Mouse (Mus musculus) brown adipose tissue, adult 24 weeks (tissue): ENCODE measurements around the gene Abcc1. TPM values are rescaled to one million over a fixed set of nuclear protein-coding genes. Genes with fewer than 3 reads are reported as not detected.

Experiments
- H3K27ac ChIP-seq: fragments of 200-500 bp; replicated peaks from 2 replicates; pipeline ENCODE4 v1.5.1; 2012; ENCODE audit warnings: low read depth, mild to moderate bottlenecking, low read length
- H3K4me1 ChIP-seq: fragments of 200-500 bp; 2 replicates; pipeline ENCODE4 v1.6.1; 2012; ENCODE audit warnings: low read length, mixed read lengths; ENCODE audit not compliant: control insufficient read depth, insufficient read depth, insufficient read length
- H3K4me3 ChIP-seq: fragments of 200-500 bp; 2 replicates; pipeline ENCODE4 v1.5.1; 2012; ENCODE audit warnings: low read depth, mild to moderate bottlenecking, low read length, moderate library complexity; ENCODE audit not compliant: insufficient read depth
- polyA plus RNA-seq: library from polyadenylated mRNA; stranded (reverse); fragments of >200 nt; gene quantifications from 2 replicates; pipeline ENCODE4 v1.2.4, GENCODE M21; 2012; ENCODE audit not compliant: missing spikeins, insufficient read depth, insufficient read length

Gene Abcc1
- polyA plus RNA-seq = 11.1 and 20.7 TPM in 2 replicates

- H3K4me3 ChIP-seq = peak within 1 kb of the TSS; percentile 78
- peak within 1 kb of the TSS; percentile 41 for H3K27ac ChIP-seq
- H3K4me1 ChIP-seq = peaks cover 21% of the 10 kb centered on the region; the same call in 1 of the 2 replicates
Observed at GRCm38 (mm10) chr16:14361362-14362098, at the start of gene Abcc1. Abcc1 (plus strand) TSS chr16:14361558.

- peaks cover 7% of the 10 kb centered on the region for H3K4me1 ChIP-seq
Observed at GRCm38 (mm10) chr16:14312914-14313313, 48.4 kb upstream of the Abcc1 start.

GRCm38 (mm10) chr16:14316884-14317876 is 44.2 kb upstream of the Abcc1 start, which contains the start of gene Fopnl:
Fopnl (minus strand) TSS chr16:14317405.
- Histone ChIP-seq H3K4me1 (0 out of 2 replicates have a peak, but pooled peaks cover 3% of the 10 kb centered on the region), H3K4me3 (peak within 1 kb of the TSS; percentile 81), H3K27ac (peak within 1 kb of the TSS; percentile 80)

More at GRCm38 (mm10) chr16:14312914-14313313, 48.4 kb upstream of the Abcc1 start:
- no peak overlapping the region for H3K27ac ChIP-seq
- no peak overlapping the region for H3K4me3 ChIP-seq

GRCm38 (mm10) chr16:14319681-14320080 is 41.7 kb upstream of the Abcc1 start:
- Histone ChIP-seq H3K4me3 (no peak overlapping the region), H3K27ac (no peak overlapping the region), H3K4me1 (0 out of 2 replicates have a peak, but pooled peaks cover 3% of the 10 kb centered on the region)

- 0 out of 2 replicates have a peak, but pooled peaks cover 3% of the 10 kb centered on the region for H3K4me1 ChIP-seq
- H3K4me3 ChIP-seq = no peak overlapping the region
- H3K27ac ChIP-seq = no peak overlapping the region
Observed at GRCm38 (mm10) chr16:14320494-14320893, 40.9 kb upstream of the Abcc1 start.

GRCm38 (mm10) chr16:14328156-14328555 is 33.2 kb upstream of the Abcc1 start:
- H3K4me1 ChIP-seq = no peaks in the 10 kb centered on the region
- no peak overlapping the region for H3K27ac ChIP-seq
- no peak overlapping the region for H3K4me3 ChIP-seq

- Histone ChIP-seq H3K4me1 (no peaks in the 10 kb centered on the region), H3K4me3 (no peak overlapping the region), H3K27ac (no peak overlapping the region)
Observed at GRCm38 (mm10) chr16:14344967-14345366, 16.4 kb upstream of the Abcc1 start.

GRCm38 (mm10) chr16:14351571-14351970 is 9.8 kb upstream of the Abcc1 start:
- Histone ChIP-seq H3K4me3 (no peak overlapping the region), H3K27ac (no peak overlapping the region), H3K4me1 (peaks cover 6% of the 10 kb centered on the region; the same call in 1 of the 2 replicates)

- peaks cover 6% of the 10 kb centered on the region; the same call in 1 of the 2 replicates for H3K4me1 ChIP-seq
- H3K27ac ChIP-seq = peak overlapping the region; percentile 31; the same call in 1 of the 2 replicates
- H3K4me3 ChIP-seq = no peak overlapping the region
Observed at GRCm38 (mm10) chr16:14352234-14352633, 9.1 kb upstream of the Abcc1 start.

- Histone ChIP-seq H3K27ac (no peak overlapping the region), H3K4me1 (peaks cover 6% of the 10 kb centered on the region; the same call in 1 of the 2 replicates)
Observed at GRCm38 (mm10) chr16:14352663-14353062, 8.7 kb upstream of the Abcc1 start.

GRCm38 (mm10) chr16:14357859-14358258 is 3.5 kb upstream of the Abcc1 start:
- peaks cover 9% of the 10 kb centered on the region; the same call in 1 of the 2 replicates for H3K4me1 ChIP-seq
- no peak overlapping the region for H3K27ac ChIP-seq
- H3K4me3 ChIP-seq = no peak overlapping the region

More at GRCm38 (mm10) chr16:14352663-14353062, 8.7 kb upstream of the Abcc1 start:
- no peak overlapping the region for H3K4me3 ChIP-seq

GRCm38 (mm10) chr16:14358531-14358930 is 2.8 kb upstream of the Abcc1 start:
- Histone ChIP-seq H3K4me3 (no peak overlapping the region), H3K27ac (no peak overlapping the region), H3K4me1 (peaks cover 13% of the 10 kb centered on the region; the same call in 1 of the 2 replicates)

- Histone ChIP-seq H3K4me3 (peak overlapping the region; percentile 58), H3K4me1 (peaks cover 21% of the 10 kb centered on the region; the same call in 1 of the 2 replicates), H3K27ac (peak overlapping the region; percentile 33; the same call in 1 of the 2 replicates)
Observed at GRCm38 (mm10) chr16:14360931-14361330, 427 bp upstream of the Abcc1 start.

- peak overlapping the region; percentile 41 for H3K27ac ChIP-seq
- H3K4me3 ChIP-seq = peak overlapping the region; percentile 78
- H3K4me1 ChIP-seq = peaks cover 25% of the 10 kb centered on the region
Observed at GRCm38 (mm10) chr16:14362099-14362820, 902 bp downstream of the Abcc1 start.
